20 mouse cellular contexts compared by ENCODE assay signal in the genomic region with DNA sequence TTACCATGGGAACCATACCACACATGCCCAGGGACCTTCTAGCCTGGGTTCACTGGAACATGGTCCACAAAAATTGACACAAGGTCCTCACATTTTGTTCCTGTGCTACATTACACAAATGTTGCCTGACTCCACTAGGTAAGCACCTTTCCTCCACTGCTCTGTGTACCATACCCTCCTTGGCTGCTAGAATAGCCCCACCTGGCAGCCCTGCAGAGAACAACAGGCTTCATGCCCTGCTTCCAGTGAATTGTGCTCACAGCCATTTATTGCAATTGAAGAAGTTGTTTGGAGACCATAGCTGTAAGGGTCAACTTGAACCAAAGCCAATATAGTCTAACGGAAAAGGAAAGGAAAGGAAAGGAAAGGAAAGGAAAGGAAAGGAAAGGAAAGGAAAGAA. TPM values are rescaled to one million over a fixed set of nuclear protein-coding genes. Genes with fewer than 3 reads are reported as not detected.
DNase-seq lines count a peak whose midpoint lies in the region; TF ChIP-seq lines count a peak whose summit lies in the region.
"Had no signal": no experiment of that assay in that cellular context is flagged by ENCODE, and none has a peak within 500 bp of the region (broad histone marks: within the 10 kb centered on the region; RNA-seq: fewer than 3 reads in every experiment).

No protein-coding gene starts in this region.

- no peak overlapping the region for H3K4me3 ChIP-seq in layer of hippocampus, adult 2 months
- H3K4me3 ChIP-seq: embryonic facial prominence, embryonic 10.5 days; heart, embryonic 10.5 days; hindbrain, embryonic 10.5 days; intestine, embryonic 15.5 days; limb, embryonic 10.5 days had no signal

- TF ChIP-seq CTCF in layer of hippocampus, adult 2 months (conservative IDR thresholded peaks at IDR 0.05): peak; percentile 35

- H3K27ac ChIP-seq in layer of hippocampus, adult 2 months: no peak overlapping the region
- H3K27ac ChIP-seq: embryonic facial prominence, embryonic 10.5 days; heart, embryonic 10.5 days; hindbrain, embryonic 10.5 days; intestine, embryonic 15.5 days; limb, embryonic 10.5 days had no signal

- peak; percentile 1 for DNase-seq in adrenal gland, postnatal 10 days
- DNase-seq in adrenal gland, adult (ENCODE audit: inconsistent age in 2 of 2, low spot score in 1 of 2): no peak
- no peak for DNase-seq in layer of hippocampus, adult 2 months (ENCODE audit: low spot score in 2 of 2)
- no peak for DNase-seq in layer of hippocampus, postnatal 10 days (ENCODE audit: low spot score in 2 of 2)
- peak; percentile 7 for DNase-seq in ovary, postnatal 36 days (ENCODE audit: low spot score)
- no peak for DNase-seq in ovary, adult 18-20 months (ENCODE audit: low spot score)
- no peak for DNase-seq in spleen, postnatal 36 days (ENCODE audit: low spot score in 2 of 2)
- DNase-seq: adrenal gland, postnatal 14 days; cerebellum, adult 9-10 months; gastrocnemius, postnatal 10 days; kidney, postnatal 25 days; layer of hippocampus, adult 9-11 months; liver; lung, postnatal 36 days; thymus, postnatal 25 days had no signal

RNA-seq across cellular contexts. Expression of a gene that starts 37.3 kb away (rescaled TPM):
- under 1 TPM; 0.15 TPM for total RNA-seq in adrenal gland, postnatal 10 days (2021)
- 10 to 100 TPM; 13.9 to 14.3 TPM for total RNA-seq in layer of hippocampus, adult 2 months (2021)
- 1 to 10 TPM; 7.0 to 8.0 TPM for total RNA-seq in layer of hippocampus, postnatal 10 days (2021)
- total RNA-seq: adrenal gland, postnatal 14 days had no signal

Comparison
In these comparisons a context has a peak if more than half of its experiments do, and no peak if none do; other contexts are left out.
1. DNase-seq: peak in adrenal gland, postnatal 10 days (single experiment) and ovary, postnatal 36 days (single experiment); none in adrenal gland, adult (0 of 2), layer of hippocampus, adult 2 months (0 of 2), layer of hippocampus, postnatal 10 days (0 of 2), ovary, adult 18-20 months (single experiment) and spleen, postnatal 36 days (0 of 2).
2. RNA of a gene that starts 37.3 kb away (total RNA-seq): 13.9 to 14.3 TPM in layer of hippocampus, adult 2 months and 7.0 to 8.0 TPM in layer of hippocampus, postnatal 10 days; 0.15 TPM in adrenal gland, postnatal 10 days; every median in the first group is over 4 times any median in the second.